Mouse (Mus musculus): Measurements from ENCODE around the gene H2-T24.
"Not testable (repeated sequence)": the region's sequence is repeated elsewhere in the genome, so short reads cannot be mapped to it uniquely, and the experiment has no call there.

GRCm38 (mm10) chr17:36032351-36032875 lies 12.1 kb upstream of the H2-T24 start, which contains the start of gene H2-T23:
- TF ChIP-seq CTCF (IDR thresholded peaks at IDR 0.05; ENCODE audit: low read depth); EP300 (optimal IDR thresholded peaks at IDR 0.05): not testable (repeated sequence)

All from stomach, postnatal 0 days (tissue).